Mouse (Mus musculus) liver, adult 10 weeks (tissue): Measurements from ENCODE around the gene Chrdl2. TPM values are rescaled to one million over a fixed set of nuclear protein-coding genes. Genes with fewer than 3 reads are reported as not detected.

Experiments used
- polyA plus RNA-seq: library from polyadenylated mRNA; stranded (reverse); fragments of 350-450 nt; fragmentation: Illumina TruSeq; extraction: RNeasy Lipid Tissue Mini Kit (QIAGEN cat#74804); gene quantifications from one replicate; pipeline ENCODE4 v1.2.3, GENCODE M21; 2014; ENCODE audit warnings: low read depth, low replicate concordance

The Chrdl2 gene
- polyA plus RNA-seq: not detected

DNA sequence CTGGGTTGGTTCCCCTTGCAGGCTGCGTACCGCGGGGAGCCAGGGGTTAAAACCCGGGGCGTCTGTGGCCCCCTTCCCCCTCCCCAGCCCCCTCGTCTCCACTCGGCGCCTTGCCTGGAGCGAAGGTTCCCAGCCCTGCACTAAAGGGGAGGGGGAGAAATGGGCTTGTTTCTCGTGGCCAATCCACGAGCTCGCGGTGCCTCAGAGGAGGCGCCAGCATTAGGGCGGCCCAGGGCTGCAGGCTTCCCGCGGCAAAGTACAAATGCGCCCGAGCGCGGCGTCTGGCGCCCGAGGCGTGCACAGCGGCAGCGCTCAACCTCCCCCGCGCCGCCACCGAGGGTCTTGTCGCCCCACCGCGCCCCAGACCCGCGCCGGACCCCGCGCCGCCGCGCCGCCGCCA lies at the start of gene Chrdl2:
Gene Chrdl2 (plus strand): TSS at position 383 of the 400 bp plus-strand sequence.

DNA sequence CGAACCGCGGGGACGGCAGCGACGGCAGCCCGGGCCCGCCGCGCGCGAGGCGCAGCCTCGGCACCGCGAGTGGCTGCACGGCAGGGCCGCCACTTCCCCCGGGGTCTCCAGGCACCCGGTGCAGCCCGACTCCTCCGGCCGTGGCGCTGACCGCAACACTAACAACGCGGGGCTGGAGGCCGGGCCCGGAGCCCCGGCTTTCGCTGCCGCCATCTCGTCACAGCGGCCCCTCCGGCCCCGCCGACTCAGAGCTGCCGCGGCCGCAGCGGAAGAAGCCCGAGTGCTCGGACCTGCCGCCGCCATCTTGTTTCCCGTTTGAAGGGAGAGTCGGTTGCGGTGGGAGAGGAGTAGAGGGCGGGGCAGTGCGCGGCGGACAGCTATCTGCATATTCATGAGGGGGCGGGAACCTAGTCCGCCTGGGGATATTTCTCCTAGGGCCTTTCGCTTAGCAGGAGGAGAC lies 25.8 kb upstream of the Chrdl2 start, which contains the start of gene Rnf169:
Gene Rnf169 (minus strand): TSS at position 317 of the 460 bp plus-strand sequence.

Other genes with a start within 250 kb of the Chrdl2 start
- not detected for gene Olfr521, start 242.7 kb upstream of the Chrdl2 start, polyA plus RNA-seq
- 1.3 TPM for gene Neu3, start 177.8 kb upstream of the Chrdl2 start, polyA plus RNA-seq
- gene Xrra1, start 147.1 kb upstream of the Chrdl2 start, polyA plus RNA-seq: not detected
- gene Spcs2, start 142.7 kb upstream of the Chrdl2 start, polyA plus RNA-seq: 169 TPM
- gene Rnf169, start 25.7 kb upstream of the Chrdl2 start, polyA plus RNA-seq: 11.3 TPM
- gene Pold3, start 115.4 kb downstream of the Chrdl2 start, polyA plus RNA-seq: 10.2 TPM
- 6.4 TPM for gene Lipt2, start 153.1 kb downstream of the Chrdl2 start, polyA plus RNA-seq
- gene Kcne3, start 170.3 kb downstream of the Chrdl2 start, polyA plus RNA-seq: 3.8 TPM
- 2.8 TPM for gene Pgm2l1, start 221.2 kb downstream of the Chrdl2 start, polyA plus RNA-seq